Mouse (Mus musculus) spleen, adult 12 weeks (tissue): ENCODE results near the gene Sdhc.
"Not testable (repeated sequence)": the region's sequence is repeated elsewhere in the genome, so short reads cannot be mapped to it uniquely, and the experiment has no call there.

Experiments
- DNase-seq: peaks from one replicate; pipeline ENCODE4 v3.0.0; 2022; ENCODE audit warnings: low spot score

Sdhc gene

DNA sequence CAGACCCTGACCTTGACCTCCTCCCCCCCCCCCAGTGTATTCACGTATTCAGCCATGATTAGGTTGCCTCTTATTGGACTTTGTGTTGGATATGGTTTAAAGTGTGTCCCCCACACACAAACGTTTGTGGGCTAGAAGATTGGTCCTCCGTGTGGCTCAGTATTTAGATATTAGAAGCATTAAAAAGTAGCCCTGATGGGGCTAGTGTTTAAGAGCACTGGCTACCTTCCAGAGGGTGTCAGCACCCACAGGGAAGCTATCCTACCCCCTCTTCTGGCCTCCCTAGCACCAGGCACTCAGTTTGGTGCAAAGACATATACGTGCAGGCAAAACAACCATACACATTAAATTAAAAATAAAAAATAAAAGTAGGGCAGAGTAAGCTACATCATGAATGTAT lies 37.4 kb downstream of the Sdhc start:
- no peak for DNase-seq

GRCm38 (mm10) chr1:171111781-171112575 lies 38.4 kb downstream of the Sdhc start:
- DNase-seq, result peak; percentile 35

GRCm38 (mm10) chr1:171111020-171111780 lies 39.2 kb downstream of the Sdhc start:
- peak; percentile 96 for DNase-seq

DNA sequence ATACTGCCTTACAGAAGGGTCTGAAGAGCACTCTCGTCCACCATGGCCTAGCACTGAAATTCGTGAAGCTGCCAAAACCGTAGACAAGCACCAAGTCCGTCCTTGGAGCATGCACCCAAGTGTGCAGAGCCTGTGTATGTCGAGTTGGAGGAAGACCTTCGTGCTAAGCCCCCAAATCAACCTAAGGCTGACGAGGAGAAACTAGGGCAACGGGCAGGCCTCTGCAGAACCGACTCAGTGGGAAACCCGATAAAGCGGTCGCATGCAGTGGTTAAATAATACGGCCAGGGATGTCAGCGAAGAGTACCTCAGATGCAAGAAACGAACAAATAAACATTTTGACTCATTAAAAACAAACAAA lies 39.8 kb downstream of the Sdhc start:
- DNase-seq, result no peak

- no peak for DNase-seq
Measured at GRCm38 (mm10) chr1:171109620-171110019, 40.8 kb downstream of the Sdhc start.

DNA sequence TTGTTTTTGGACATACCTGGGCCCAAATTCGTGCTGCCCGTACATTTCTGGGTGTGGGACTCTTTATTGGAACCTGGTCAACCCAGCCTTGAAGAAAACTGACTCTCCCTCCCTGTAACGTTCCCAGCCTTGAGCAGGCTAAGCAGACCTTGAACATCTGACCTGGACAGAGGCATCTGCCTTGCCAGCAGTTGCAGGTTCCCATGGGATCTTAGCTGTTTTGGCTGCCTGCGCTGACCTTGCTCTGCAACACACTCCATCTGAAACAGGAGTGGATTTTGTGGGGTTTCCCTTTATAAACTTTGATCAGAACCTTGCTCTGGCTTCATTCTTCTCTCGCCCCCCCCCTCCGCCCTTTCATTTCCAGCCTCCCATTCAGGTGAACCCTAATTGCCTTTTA lies 45.2 kb downstream of the Sdhc start:
- no peak for DNase-seq

GRCm38 (mm10) chr1:171103179-171103840 lies 47.1 kb downstream of the Sdhc start:
- no peak for DNase-seq

- peak; percentile 81 for DNase-seq
Measured at GRCm38 (mm10) chr1:171102547-171103177, 47.7 kb downstream of the Sdhc start.

DNA sequence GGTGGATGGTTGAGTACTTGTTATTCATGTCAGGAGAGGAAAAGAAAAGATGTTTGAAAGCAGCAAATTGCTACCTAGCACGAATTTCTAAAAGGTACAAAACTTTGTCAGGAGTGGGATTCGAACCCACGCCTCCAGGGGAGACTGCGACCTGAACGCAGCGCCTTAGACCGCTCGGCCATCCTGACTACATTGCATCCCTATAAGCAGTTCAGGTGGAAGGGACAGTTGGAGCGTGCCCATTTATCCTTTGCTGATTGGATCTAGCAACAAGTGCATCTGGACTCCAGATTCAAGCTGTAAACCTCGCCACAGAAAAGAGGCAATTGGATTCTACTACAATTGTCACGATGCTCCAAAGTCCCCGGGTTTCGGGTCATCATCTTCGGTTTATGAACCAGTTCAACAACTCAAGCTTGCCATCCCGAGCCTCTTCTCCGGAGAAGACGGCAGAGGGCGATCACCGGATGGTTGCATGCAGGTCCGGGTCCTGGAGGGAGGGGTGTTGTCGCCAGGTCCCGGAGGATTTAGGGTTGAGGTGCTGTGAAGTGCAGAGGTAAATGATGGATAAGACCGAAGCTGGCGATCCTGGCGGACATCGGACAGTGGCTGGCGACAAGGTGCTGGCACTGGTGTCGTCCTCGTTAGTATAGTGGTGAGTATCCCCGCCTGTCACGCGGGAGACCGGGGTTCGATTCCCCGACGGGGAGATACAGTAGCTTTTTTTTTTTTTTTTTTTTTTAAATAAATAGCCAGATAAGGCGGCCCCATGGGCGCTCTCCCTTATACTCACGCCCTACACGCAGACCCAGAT lies 48.5 kb downstream of the Sdhc start:
- DNase-seq, result peak; percentile 78

GRCm38 (mm10) chr1:171101033-171101432 lies 49.4 kb downstream of the Sdhc start:
- no peak for DNase-seq

DNA sequence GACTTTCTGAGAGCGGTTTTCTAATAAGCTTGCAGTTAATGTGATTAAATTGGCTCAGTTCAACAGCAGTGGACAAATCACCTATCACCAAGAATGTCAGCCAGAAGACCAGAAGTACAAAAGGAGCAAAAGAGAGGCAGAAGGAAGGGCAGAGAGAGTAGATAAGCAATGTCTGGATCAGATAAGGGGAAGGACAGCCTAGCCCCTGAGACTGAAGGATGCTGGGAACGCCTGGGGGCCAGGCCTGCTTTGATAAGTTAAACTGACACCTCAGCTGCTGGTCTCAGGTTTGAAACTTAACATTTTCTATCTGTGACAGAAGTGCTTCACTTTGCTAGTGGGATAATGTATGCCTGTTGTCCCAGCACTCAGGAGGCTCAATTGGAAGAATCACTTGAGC lies 52.8 kb downstream of the Sdhc start:
- no peak for DNase-seq

DNA sequence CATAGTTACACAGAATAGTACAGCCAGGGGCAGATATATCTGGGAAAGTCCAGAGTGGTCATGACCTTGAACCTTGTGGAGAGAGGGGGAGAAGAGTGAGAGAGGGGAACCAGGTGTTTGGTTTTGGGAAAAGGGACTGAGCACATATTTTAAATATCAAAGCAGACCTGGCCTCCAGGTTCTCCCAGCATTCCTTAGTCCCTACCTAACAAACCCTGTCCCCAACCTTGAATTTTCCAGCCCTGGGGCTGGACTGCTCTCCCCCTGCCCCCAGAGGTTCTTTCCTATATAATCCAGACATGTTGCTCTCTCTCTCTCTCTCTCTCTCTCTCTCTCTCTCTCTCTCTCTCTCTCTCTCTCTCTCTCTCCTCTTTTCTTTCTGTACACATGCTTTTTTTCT lies 53.3 kb downstream of the Sdhc start:
- no peak for DNase-seq

DNA sequence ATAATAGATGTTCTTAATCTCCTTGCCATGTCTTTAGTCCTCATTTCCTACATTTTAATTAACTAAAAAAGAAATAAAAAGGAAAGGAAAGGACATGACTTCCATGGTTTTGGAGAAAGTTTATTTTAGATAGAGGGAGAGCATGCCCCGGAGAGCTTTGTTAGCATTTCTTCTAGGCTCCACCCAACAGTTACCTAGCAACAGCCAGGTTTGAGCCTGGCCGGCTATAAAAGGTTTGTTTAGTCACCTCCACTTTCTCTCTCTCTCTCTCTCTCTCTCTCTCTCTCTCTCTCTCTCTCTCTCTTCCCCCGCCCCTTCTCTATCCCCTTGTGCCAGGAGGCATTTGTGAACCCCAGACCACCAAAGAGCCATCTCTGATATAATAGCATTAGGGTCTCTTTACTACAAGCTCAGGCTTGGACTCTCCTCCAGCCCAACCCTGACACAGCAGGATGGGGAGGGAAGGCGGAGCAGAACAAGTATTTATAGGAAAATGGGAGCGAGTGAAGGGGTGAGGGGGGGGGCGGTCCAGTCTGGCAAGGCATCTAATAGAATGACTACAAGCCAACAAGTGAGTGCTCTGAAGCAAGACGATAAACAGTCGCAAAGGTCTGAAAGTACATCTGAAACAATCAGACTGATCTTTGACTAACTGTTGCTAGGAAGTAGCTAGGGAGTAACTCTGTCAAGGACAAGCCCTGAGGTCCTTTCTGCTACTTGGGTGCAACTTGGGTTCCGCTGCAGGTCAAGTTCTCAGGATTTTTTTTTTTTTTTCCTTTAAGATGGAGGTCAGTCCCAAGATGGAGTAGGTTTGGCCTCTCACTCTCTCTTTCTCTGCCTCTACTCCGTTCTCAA lies 54.1 kb downstream of the Sdhc start:
- no peak for DNase-seq

- DNase-seq, result no peak
Measured at GRCm38 (mm10) chr1:171094424-171094823, 56.0 kb downstream of the Sdhc start.

DNA sequence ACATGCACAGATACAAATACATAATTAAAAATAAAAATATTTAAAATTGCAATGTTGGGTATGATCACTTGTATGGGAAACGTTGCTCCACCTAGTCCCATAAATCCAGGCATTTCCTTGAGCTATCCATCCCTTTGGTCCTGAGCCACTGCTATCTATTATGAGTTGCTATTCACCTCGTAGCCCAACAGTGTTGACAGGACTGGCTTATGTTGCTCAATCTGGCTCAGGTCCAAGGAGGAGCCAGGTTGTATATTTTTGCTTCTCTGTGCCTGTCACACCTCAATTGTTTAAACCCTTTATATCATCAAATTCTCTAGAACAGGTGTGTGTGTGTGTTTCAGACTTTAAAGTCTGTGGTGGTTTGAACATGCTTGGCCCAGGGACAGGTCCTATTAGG lies 59.6 kb downstream of the Sdhc start:
- no peak for DNase-seq

GRCm38 (mm10) chr1:171089891-171090290 lies 60.5 kb downstream of the Sdhc start:
- no peak for DNase-seq

GRCm38 (mm10) chr1:171088237-171088869 lies 62.0 kb downstream of the Sdhc start:
- DNase-seq, result not testable (repeated sequence)

GRCm38 (mm10) chr1:171085718-171086117 lies 64.7 kb downstream of the Sdhc start:
- DNase-seq, result no peak

- not testable (repeated sequence) for DNase-seq
Measured at GRCm38 (mm10) chr1:171081512-171082231, 68.7 kb downstream of the Sdhc start.
